Mouse (Mus musculus) megakaryocyte, embryonic 14.5 days (primary cell): ENCODE measurements around the gene Olfr691.

Source experiments
- FLI1 ChIP-seq: IDR thresholded peaks from 2 replicates; pipeline ENCODE4 v1.6.1; 2012; ENCODE audit warnings: low read length, inconsistent platforms, mixed read lengths
- GATA1 ChIP-seq: IDR thresholded peaks from 3 replicates; pipeline ENCODE4 v1.6.1; 2012; ENCODE audit warnings: mixed read lengths, low read length, inconsistent platforms, borderline replicate concordance

DNA sequence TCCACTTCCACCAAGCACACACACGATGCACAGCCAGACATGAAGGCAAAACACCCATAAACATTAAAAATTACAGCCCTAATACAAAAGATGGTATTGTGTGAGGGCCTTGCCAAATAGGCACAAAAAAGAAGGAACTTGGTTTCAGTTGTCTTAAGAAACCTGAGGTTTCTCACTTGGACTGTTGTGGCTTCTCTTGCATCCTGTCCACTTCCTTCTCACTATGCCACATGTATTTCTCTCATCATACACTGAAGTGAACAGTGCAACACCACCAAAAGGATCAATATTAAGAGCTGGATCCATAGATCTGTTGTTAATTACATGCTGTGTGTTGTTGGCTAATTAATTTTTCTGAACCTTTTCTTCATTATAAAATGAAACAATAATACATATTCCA is 30.8 kb upstream of the Olfr691 start:
- TF ChIP-seq FLI1, result no peak
- TF ChIP-seq GATA1, result no peak
